Mouse (Mus musculus): ENCODE measurements around the gene Itpa.

Gene Itpa

GRCm38 (mm10) chr2:130724369-130724768 lies 57.0 kb downstream of the Itpa start:
- DNase-seq (ENCODE audit: extremely low read depth, low read depth), result no peak

- DNase-seq (ENCODE audit: extremely low read depth, low read depth), result peak; percentile 7
These were observed 60.3 kb downstream of the Itpa start for GRCm38 (mm10) chr2:130727752-130728151.

DNA sequence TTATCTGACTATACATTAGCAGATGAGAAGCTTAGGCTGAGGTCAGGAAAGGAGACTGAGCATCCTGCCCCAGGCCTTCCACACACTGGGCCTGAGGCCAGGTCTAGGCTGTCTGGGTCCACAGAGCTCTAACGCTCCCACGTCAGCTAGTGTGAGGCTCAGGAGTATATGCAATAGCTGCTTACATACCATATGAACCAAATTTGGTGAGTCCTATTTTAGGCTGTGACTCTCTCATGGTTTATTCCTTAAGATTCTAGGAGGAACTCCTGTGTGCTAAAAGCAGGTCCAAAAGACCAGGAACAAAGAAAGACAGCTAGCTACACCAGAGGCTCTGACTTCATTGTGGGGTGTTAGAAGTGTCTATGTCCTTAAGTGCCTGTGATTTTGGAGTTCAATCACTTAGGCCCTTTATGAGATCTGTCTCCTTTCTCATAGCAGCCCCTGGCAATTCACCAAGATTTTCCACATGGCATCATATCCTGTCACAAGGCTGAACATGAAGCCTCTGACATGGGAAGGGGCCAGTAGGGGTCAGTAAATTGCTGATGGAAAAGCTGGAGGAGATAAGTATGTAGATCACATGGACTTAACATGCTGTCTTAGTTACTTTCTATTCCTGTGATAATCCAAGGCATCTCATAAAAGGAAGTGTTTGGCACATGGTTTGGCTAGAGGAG lies 61.6 kb downstream of the Itpa start:
- DNase-seq (ENCODE audit: extremely low read depth, low read depth), result no peak

DNA sequence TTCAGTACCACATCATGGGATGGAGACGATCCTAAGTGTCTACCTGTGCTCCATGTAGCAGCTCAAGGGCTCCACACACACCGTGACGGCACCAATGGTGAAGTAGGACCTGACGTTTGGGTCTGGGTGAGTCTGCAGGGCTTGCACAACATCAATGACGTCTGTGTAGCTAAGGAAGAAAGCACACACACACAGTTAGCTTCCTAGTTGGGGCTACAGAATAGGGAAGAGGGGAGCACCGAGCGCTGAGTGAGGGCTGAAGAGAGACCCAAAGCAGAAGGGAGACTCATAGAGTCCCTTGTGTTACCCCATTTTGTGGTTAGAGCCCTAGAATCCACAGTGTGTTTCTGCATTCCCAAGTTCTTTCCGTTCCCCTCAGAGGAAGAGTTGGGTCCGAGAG lies 63.3 kb downstream of the Itpa start:
- no peak for DNase-seq (ENCODE audit: extremely low read depth, low read depth)

All from MEL-GATA-1-ER (cell line).